Mouse (Mus musculus) adrenal gland, postnatal 25 days (tissue): ENCODE measurements at regions not wholly inside any gene's neighbourhood (a gene's known extent, or its start where the extent isn't known, plus 50 kb on each side); places are given as distances from the start of the nearest gene placed in this dataset.

ENCODE experiments used
- DNase-seq: peaks from one replicate; pipeline ENCODE4 v3.0.0; 2021; ENCODE audit warnings: mixed read lengths

GRCm38 (mm10) chr11:23170813-23171212 lies 85.0 kb upstream of the Xpo1 start:
- DNase-seq, result no peak

DNA sequence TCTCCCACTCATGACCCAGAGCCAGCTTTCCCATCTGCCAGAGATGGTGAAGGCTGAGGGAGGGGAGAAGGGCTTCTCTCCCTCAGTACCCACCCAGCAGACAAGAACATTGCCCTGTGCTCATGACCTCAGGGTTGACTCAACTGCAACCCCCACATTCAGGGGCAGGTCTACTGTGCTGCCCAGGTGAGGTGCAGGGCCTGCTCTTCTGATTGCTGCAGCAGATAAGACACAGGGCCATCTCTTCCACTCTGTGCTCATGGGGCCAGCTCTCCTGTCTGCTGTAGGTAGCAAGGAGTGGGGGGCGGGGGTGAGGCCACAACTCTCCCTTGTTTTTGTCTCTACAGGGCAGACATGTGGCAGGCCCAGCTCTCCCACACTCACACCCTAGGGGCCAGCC lies 84.1 kb upstream of the Xpo1 start:
- DNase-seq, result no peak

DNA sequence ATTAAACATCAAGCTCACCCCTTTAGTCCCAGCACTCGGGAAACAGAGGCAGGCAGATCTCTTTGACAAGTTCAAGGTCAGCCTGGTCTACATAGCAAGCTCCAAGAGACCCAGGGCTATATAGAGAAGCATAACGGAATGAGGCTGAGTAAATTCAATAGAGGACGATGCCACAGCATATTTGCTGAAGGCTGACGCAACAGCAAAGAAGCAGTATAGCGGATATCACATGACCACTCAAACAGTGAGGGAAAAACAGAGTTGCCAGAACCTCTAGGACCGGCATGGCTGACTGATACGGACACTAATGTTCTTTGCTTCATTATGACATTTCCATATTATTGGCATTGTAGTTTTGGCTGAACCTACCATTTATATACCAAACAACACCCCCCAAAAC lies 74.2 kb upstream of the Xpo1 start:
- DNase-seq, result no peak

DNA sequence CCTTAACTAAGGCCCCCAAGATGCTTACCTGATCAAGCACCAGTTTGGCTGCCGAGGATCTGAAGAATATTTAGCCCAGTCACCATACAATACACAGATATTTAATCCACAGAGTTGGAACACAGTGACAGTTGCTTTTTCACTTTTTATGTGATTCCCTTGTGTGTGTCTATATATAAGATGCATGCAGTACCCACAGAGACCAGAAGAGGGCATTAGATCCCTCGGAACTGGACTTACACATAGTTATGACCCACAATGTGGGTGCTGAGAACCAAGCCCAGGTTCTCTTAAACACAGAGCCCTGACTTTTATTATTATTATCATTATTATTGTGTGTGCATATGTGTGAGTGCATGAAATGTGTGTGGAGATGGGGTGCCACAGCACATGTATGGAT lies 70.6 kb upstream of the Xpo1 start:
- DNase-seq, result no peak

DNA sequence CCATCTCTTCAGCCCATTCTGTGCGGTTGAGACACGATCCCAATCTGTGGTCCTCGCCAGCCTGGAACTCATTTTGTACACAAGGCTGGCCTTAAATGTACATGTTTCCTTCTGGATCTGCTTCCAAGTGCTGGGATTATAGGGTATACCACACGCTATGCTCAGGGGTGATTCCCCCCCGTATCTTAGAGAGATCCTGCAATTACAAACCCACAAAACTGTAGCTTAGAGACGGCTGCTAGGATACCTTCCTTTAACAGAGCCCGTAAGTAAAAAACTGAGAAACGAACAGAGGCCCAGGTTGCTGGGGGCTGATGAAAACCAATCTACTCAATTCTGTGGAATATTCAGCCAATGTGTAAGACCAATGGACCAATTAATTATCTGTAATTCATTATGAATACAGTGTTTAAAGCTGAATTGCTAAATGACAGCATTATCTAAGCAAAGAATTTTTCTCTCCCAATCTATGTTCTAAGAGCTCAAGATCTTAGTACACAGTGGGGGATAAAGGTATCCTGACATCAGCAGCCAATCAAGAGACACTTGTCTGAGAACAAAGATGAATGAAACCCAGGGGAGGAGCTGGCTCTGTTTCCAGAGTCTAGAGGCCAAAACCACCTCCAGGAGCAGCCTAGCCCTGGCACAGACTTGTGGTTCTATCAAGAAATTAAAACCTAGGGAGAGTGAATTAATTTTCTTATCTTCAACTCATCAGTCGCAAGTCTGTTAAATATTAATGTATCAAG lies 54.0 kb upstream of the Xpo1 start:
- DNase-seq, result no peak

DNA sequence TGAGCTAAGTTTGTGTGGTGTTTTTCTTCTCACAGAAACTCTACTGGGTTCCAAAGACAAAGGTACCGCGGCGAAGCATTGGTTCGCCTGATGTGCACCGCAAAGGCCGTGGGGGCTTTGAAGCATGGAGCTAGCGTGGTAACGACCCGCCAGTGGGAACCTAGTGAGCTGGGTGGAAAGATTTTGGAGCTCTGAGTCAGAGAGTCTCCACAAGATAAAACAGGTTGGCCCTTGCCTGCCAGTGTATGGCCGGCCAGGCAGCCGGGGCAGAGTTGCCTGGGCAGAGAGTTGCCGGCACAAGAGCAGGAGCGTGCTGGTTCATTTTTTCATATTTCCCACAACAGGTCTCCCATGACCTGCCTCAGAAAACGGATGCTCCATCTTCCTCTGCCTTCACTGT lies 52.3 kb upstream of the Xpo1 start:
- no peak for DNase-seq

DNA sequence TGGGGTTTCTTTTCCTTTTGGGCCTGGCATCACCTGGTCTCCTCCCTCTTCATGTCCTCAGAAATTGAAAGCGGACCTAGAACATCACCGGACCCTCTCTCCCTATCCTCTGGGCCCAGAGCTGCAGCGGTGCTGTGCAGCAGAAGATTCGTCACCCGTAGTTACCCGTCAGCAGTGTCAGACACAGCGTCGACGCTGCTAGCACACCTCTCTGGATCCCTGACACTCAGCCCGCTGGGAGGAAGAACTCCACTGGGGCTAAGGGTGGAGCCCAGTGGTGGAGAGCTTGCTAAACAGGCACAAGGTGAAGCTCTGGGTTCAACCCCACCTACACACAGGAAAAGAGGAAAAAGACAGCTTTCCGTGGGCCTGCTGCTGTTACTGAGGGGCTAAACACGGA lies 51.8 kb upstream of the Xpo1 start:
- DNase-seq, result no peak
